Mouse (Mus musculus): ENCODE measurements around the gene Mob3c. TPM values are rescaled to one million over a fixed set of nuclear protein-coding genes. Genes with fewer than 3 reads are reported as not detected.

Mob3c gene
- polyA plus RNA-seq, 1 experiment from 2014 or later: 15.5 TPM

GRCm38 (mm10) chr4:115881183-115881582 is 53.3 kb downstream of the Mob3c start:
- no peaks in the 10 kb centered on the region for H3K9me3 ChIP-seq (replicated peaks)
- H3K9ac ChIP-seq: no peak overlapping the region
- H3K27ac ChIP-seq (replicated peaks): no peak overlapping the region
- H3K4me1 ChIP-seq: peaks cover 7% of the 10 kb centered on the region
- 0 out of 2 replicates have a peak, but pooled peaks cover 3% of the 10 kb centered on the region for H3K27me3 ChIP-seq
- WGBS: 14% methylated on average over 1 of the region's 1 CpGs
- ATAC-seq (ENCODE audit: insufficient number of reproducible peaks, low FRiP score, low TSS enrichment, low read depth): no peak
- H3K36me3 ChIP-seq: 0 out of 2 replicates have a peak, but pooled peaks cover 3% of the 10 kb centered on the region
- H3K4me3 ChIP-seq (replicated peaks): no peak overlapping the region
- H3K4me2 ChIP-seq (replicated peaks): no peak overlapping the region

- Histone ChIP-seq H3K9ac (no peak overlapping the region), H3K9me3 (replicated peaks) (no peaks in the 10 kb centered on the region), H3K36me3 (no peaks in the 10 kb centered on the region), H3K4me3 (replicated peaks) (no peak overlapping the region), H3K27ac (replicated peaks) (no peak overlapping the region), H3K4me2 (replicated peaks) (no peak overlapping the region), H3K27me3 (0 out of 2 replicates have a peak, but pooled peaks cover 3% of the 10 kb centered on the region), H3K4me1 (peaks cover 7% of the 10 kb centered on the region)
- WGBS: 53% methylated on average over 4 of the region's 4 CpGs
- no peak for ATAC-seq (ENCODE audit: insufficient number of reproducible peaks, low FRiP score, low TSS enrichment, low read depth)
Observed at GRCm38 (mm10) chr4:115882195-115882594, 54.3 kb downstream of the Mob3c start.

- no peaks in the 10 kb centered on the region for H3K9me3 ChIP-seq (replicated peaks)
- H3K9ac ChIP-seq: no peak within 1 kb of the TSS
- H3K4me1 ChIP-seq: no peaks in the 10 kb centered on the region
- ATAC-seq (ENCODE audit: insufficient number of reproducible peaks, low FRiP score, low TSS enrichment, low read depth): no peak
- 0 out of 2 replicates have a peak, but pooled peaks cover 7% of the 10 kb centered on the region for H3K27me3 ChIP-seq
- H3K27ac ChIP-seq (replicated peaks): no peak within 1 kb of the TSS
- no peaks in the 10 kb centered on the region for H3K36me3 ChIP-seq
- 63% methylated on average over 6 of the region's 6 CpGs for WGBS
- no peak within 1 kb of the TSS for H3K4me2 ChIP-seq (replicated peaks)
- H3K4me3 ChIP-seq (replicated peaks): no peak within 1 kb of the TSS
Observed at GRCm38 (mm10) chr4:115884022-115884421, 56.1 kb downstream of the Mob3c start, which contains the start of gene Kncn. Gene Kncn (plus strand): TSS chr4:115884400.

Other genes with a start within 250 kb of the Mob3c start
- not detected in 2 replicates for gene Cyp4a32, start 227.1 kb upstream of the Mob3c start, polyA plus RNA-seq (2015; fragmentation: Nextera tagmentation; extraction: Ambion mirVana)
- gene Cyp4b1, start 180.4 kb upstream of the Mob3c start, polyA plus RNA-seq (2015; fragmentation: Nextera tagmentation; extraction: Ambion mirVana): 4.3 and 4.4 TPM in 2 replicates
- 41.1 and 45.7 TPM in 2 replicates for gene Efcab14, start 90.3 kb upstream of the Mob3c start, polyA plus RNA-seq (2015; fragmentation: Nextera tagmentation; extraction: Ambion mirVana)
- gene Tex38, start 47.1 kb upstream of the Mob3c start, polyA plus RNA-seq (2015; fragmentation: Nextera tagmentation; extraction: Ambion mirVana): 0.35 TPM in 2 replicates
- gene Atpaf1, start 43.3 kb upstream of the Mob3c start, polyA plus RNA-seq (2015; fragmentation: Nextera tagmentation; extraction: Ambion mirVana): 49.6 and 51.1 TPM in 2 replicates
- gene Mknk1, start 11.1 kb downstream of the Mob3c start, polyA plus RNA-seq (2015; fragmentation: Nextera tagmentation; extraction: Ambion mirVana): 33.1 and 33.2 TPM in 2 replicates
- not detected in 2 replicates for gene Kncn, start 56.3 kb downstream of the Mob3c start, polyA plus RNA-seq (2015; fragmentation: Nextera tagmentation; extraction: Ambion mirVana)
- 0.23 TPM in 1 of 2 replicates, not detected in the other for gene 6430628N08Rik, start 62.6 kb downstream of the Mob3c start, polyA plus RNA-seq (2015; fragmentation: Nextera tagmentation; extraction: Ambion mirVana)
- 3.3 TPM in 2 replicates for gene Dmbx1, start 111.8 kb downstream of the Mob3c start, polyA plus RNA-seq (2015; fragmentation: Nextera tagmentation; extraction: Ambion mirVana)
- gene Faah, start 189.8 kb downstream of the Mob3c start, polyA plus RNA-seq (2015; fragmentation: Nextera tagmentation; extraction: Ambion mirVana): 7.0 and 8.5 TPM in 2 replicates
- gene Nsun4, start 225.8 kb downstream of the Mob3c start, polyA plus RNA-seq (2015; fragmentation: Nextera tagmentation; extraction: Ambion mirVana): 15.9 and 17.9 TPM in 2 replicates
- gene Uqcrh, start 247.0 kb downstream of the Mob3c start, polyA plus RNA-seq (2015; fragmentation: Nextera tagmentation; extraction: Ambion mirVana): 472 and 502 TPM in 2 replicates
- 79.5 and 81.6 TPM in 2 replicates for gene Lrrc41, start 247.2 kb downstream of the Mob3c start, polyA plus RNA-seq (2015; fragmentation: Nextera tagmentation; extraction: Ambion mirVana)